Mouse (Mus musculus) lung, adult 2 months (tissue): Measurements from ENCODE around the gene Vps37c.

Experiments used
- CTCF ChIP-seq: fragments of 200-500 bp; IDR thresholded peaks from 2 replicates; pipeline ENCODE4 v1.5.1; 2011; ENCODE audit warnings: mild to moderate bottlenecking, low read length, control low read depth; ENCODE audit not compliant: insufficient read depth
- POLR2A ChIP-seq: fragments of 200-500 bp; IDR thresholded peaks from 2 replicates; pipeline ENCODE4 v1.6.1; 2011; ENCODE audit warnings: low read depth, mild to moderate bottlenecking, control low read depth, low read length, borderline replicate concordance; ENCODE audit errors: extremely low read depth

GRCm38 (mm10) chr19:10759983-10760831 lies 71.7 kb downstream of the Vps37c start:
- TF ChIP-seq POLR2A (no peak), CTCF (no peak)
